Mouse (Mus musculus) gastrocnemius, postnatal 25 days (tissue): Measurements from ENCODE around the gene Sugct. TPM values are rescaled to one million over a fixed set of nuclear protein-coding genes. Genes with fewer than 3 reads are reported as not detected.
A peak's percentile ranks its signal among the peaks of the same experiment; 100 is the strongest.

ENCODE experiments used
- DNase-seq: peaks from one replicate; pipeline ENCODE4 v3.0.0; 2022
- total RNA-seq, 2 experiments: library from RNA; stranded (reverse); gene quantifications; 1 replicate in 1 of 2; 2 replicates in 1 of 2; pipeline ENCODE4 v1.2.3; 2021

Sugct gene
- total RNA-seq, 2 experiments from 2014 or later, result 0.82 to 0.86 TPM

DNA sequence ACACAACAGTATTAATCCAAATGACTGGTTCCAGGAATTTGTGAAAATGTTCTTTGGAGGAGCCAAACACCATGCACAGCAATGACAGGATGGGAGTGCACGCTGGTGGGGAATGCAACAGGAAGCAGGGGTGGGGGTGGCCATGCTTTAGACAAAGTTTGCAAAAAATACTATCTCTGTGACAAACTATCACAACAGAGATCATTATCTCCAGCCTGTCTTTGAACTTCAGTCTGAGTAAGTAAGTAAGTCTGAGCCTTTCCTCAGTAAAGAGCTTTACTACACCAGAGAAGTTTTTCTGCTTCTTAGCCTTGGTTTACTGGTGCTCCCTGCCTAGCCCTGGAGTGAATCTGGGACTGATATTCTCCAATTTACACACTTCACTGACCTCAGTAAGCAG lies 664.6 kb downstream of the Sugct start:
- DNase-seq, result no peak

DNA sequence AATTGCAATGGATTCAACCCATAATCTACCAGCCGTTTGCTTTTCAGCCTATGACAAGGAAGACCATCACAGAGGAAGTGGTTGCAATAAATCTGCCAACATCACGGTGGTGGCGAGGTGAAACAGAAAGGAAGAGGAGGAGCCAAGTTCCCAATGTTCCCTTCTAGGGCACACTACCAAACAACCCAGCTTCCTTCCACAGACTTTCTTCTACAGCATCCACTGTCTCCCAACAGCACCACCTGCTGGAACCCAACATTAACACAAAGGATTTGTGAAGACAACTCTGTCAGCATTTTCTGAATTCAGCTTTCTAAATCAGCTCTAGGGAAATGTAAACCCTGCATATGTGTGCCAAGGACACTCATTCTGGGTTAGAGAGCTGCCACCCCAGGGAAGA lies 666.8 kb downstream of the Sugct start:
- peak; percentile 5 for DNase-seq

DNA sequence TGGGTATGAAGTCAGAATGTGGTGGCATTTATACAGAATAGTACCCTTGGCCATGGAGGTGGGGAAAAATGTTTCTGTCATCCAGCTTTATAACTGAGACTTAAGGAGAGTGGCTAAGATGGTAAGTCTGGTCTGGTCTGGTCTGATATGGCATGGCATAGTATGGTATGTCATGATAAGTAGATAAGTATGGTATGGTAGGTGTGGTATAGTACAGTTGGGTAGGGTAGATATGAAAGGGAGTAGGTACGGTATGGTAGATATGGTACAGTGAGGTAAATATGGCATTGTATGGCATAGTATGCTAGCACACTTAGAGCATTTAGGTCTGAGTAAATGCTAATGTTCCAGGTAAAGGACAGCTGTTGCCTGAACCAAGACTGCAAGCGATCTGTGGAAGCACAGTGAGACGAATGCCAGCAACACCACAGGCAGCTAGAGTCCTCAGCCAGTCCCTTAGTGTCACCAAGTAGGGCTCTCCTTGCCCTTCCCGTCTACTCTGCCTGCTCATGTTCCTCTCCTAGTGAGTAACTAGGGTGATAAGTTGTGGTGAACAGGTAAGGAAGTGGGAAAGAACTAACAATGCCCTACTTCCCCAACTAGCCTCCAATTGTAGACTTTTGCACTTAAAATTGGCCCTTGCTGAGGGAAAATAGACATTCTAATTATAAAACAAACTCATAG lies 667.4 kb downstream of the Sugct start:
- no peak for DNase-seq

DNA sequence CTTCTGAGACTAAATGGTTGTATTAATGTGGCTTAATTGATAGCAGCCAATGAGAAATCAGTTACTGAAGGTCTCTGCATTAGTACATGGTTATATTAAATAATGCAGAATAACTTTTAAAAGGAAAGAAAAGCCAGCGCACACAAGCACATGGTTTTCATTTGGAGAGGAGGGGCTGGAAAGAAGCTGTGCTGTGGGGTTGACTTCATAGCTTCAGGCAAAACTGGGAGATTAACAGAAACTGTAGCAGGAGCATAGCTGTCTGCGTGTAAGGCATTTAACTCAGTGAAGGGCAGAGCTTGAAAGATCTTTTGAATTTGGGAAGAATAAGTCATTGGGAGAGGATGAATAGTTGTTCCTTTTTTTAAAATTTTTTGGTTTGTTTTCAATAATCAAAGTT lies 668.4 kb downstream of the Sugct start:
- DNase-seq, result no peak

DNA sequence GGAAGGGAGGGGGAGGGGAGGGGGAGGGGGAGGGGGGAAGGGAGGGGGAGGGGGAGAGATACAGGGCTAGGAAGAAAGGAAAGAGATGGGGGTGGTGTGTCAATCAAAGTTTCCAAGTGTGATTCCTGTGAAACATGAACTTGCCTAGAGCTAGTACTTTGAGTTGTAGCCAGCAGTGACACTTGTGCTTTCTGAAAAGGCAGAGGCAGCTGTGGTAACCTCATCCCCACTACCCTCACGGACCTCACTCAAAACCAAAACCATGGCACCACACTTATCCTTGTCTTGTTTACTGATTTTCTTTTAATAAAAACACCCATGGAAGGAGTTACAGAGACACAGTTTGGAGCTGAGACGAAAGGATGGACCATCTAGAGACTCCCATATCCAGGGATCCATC lies 698.9 kb downstream of the Sugct start:
- DNase-seq, result no peak

DNA sequence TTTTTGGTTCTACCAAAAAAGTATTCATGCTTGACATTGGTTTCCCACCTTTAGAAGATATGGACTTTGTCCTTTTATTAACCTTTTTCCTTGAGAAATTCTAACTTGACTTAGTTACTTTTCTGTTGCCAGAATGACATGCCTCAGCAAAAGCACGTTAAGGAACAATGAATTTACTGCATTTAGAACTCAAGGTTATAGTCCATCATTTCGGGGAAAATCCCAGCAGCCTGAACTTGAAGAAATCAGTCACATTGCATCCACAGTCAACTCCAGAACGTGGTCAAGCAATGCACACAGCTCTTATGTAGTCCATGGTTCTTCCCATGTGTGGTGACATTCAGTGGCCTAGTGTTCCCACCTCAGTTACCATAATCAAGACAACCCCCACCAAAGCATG lies 700.0 kb downstream of the Sugct start:
- no peak for DNase-seq

DNA sequence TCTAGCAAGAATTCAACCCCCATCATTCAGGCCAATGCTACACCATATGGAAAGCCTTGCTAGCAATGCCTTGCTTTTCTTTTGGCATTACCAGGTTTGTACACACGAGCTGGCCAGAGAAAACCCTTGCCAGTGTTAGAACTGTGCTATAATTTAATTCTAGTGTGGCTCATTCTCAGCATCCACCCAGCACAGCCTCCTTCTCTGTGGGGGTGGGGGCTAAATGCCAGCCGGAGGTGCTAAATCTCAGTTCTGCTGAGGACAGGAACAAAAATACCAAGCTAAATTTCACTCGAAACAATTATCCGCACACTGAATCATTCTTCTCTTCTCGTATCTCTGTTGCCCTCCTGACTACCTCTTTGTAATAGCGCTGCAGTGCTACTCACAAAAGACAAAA lies 717.6 kb downstream of the Sugct start:
- no peak for DNase-seq

DNA sequence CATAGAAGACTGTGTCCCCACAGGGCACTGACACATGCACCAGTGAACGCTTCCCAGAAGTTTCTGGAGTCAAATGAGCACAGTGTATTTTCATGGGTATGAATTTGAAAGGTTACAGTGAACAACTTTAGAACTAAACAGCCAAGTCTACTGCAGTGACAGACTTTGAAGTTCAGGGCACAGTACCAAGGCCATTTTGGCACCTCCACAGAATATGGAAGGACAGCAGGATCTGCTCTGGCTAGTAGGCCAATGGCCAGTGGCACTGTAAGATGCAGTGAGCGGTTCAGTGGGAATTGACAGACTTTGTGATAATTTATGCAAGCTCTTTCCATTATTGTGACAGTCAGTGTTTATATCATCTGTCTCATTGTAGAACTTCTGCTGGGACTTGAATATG lies 724.1 kb downstream of the Sugct start:
- DNase-seq, result no peak

DNA sequence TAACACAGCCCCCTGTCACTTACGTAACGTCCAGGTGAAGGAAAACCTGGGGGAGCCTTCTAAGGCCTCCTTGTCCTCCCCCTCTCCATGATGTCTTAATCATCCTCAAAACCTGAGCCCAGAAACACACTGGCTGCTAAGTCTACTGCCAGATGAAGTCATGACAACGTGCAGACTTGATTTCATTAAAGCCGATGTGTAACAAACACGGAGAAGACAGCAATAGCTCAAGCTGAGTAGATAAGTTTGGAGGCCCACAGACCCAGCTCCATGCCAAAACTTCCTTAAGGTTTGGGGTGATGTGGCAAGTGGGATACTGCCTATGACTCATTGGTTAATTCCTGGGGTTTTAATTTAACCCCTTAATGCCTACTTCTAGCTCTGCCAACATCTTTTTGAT lies 726.4 kb downstream of the Sugct start:
- DNase-seq, result no peak

DNA sequence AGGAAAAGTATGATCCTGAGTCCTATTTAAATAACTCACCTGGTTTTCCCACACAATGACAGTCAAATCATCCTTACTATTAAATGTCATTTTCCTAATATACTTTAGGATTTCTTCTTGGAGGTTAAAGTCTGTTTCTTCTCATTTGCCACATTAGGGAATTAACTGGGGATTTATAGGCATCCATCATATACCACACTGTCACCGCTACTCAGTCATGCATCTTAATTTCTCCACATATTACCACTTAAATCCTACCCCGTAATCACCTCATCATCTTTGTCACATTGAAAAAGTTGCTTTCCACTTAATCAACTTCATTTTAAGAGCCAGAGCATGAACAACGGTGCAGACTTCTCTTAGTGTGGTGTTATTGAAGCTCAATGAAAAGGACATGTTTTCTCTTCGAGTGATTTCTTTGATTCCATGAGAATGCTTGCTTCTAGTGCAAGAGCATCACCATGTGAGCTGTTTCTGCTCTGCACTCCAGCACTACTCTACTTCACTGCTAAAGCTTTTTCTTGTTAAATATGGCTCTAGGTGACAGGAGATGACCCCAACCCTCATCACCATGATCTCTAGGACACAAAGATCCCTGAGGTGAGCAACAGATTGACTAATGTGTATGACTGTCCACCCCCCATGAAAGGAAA lies 730.4 kb downstream of the Sugct start:
- no peak for DNase-seq

DNA sequence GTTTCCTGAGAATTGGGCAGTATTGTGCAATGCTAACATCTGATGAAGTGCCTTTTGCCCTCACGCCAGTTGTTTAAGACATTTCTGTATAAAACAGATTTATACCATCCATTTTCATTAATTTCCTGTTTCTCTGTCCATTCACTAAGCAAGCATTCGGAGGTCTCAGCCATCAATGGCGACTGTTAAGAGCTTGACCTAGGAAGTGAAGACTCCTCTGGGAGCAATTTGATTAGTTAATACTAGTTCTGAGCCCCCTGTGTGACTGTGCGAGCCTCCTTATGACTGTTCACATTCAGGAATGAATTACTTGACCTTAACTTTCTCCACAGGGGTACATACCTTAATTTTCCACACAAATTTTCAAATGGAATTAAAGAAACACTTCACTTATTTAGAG lies 743.3 kb downstream of the Sugct start:
- DNase-seq, result no peak

DNA sequence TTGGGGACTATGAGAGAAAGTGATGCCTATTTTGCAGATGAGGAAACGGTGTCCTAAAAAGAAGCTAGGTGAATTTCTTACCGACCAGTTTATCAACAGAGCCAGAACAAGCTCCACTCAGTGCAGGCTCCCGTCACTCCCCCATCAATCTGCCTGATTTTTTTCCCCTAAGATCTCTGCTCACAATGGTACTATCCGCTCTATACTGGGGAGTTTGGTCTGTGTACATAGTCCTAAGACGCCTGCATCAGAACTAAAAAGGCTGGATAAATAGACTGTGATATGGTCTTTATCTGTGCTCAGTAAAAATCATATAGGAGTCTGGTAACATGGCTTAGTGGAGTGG lies 755.9 kb downstream of the Sugct start:
- no peak for DNase-seq

DNA sequence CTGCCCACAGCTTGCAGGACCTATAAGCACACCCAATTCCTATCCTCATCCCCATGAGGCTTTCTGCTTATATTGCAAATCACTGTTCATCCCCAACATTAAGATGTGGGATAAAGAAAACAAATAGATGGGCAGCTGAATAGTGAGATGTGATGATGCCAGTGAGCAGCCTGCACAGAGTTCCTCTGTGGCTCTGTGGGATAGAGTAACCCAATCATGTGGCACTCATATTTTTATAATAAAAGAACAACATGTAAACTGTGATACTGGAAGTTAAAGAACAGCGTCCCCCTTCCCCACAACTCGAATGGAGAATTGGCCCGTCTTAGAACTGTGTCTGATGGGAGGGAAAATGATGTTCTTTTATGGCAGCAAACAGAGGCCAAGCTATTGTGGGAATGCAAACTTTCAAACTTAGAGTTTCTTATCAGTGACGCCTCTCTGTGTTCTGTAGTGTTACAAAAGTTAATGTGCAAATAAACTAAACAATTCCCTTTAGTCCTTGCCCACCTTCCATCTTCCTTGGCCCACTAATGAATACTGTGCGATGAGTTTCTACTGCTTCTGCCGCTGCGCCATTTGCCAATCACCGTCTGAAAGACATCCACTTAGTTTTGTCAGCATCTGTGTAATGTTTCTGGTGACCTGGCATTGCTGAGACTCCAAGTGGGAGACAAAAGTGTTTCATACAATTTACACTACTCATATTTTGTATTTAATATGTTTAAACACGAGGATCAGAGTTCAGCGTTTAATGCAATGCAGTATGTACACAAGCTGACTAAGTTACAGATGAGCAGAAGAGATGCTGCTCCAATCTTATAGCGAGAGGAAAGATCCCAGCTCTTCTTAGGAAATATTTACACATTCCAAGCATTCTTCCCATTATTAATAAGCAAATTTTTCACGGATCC lies 756.5 kb downstream of the Sugct start:
- no peak for DNase-seq

DNA sequence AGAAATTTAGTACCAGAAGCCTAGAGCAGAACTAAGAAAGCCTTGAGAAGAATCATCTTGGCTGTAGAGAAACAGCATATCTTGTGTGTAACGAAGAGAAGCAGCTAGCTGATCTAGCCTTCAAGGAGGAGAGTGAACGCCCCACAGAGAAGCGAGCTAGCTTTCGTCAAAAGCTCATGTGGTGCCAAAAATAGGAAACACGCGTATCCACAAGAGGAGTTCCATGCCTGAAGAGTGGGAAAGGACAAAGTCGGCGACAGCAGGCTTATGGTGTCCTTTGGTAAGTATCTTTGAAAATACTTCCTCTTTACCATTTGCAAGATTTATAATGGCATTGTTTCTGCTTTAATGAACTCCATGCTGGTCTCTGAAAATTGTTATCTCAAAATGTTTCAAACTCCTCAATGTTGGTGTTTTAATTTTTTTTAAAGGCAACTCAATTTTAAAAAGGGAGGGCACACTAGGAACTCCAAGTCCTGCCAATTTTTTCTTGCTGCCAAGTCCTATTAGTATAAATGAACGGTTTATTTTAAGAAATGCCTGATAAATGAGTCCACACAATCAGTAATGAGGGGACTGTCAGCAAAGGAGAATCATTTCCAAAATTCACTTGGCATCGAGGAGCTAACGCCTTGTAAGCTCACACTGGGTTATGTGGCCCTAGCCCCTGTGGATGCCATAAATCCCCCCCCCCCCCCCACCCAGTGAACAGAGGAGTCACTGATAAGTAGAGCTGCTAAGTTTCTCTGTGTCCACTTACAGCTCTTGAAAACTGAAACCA lies 757.7 kb downstream of the Sugct start:
- DNase-seq, result no peak

DNA sequence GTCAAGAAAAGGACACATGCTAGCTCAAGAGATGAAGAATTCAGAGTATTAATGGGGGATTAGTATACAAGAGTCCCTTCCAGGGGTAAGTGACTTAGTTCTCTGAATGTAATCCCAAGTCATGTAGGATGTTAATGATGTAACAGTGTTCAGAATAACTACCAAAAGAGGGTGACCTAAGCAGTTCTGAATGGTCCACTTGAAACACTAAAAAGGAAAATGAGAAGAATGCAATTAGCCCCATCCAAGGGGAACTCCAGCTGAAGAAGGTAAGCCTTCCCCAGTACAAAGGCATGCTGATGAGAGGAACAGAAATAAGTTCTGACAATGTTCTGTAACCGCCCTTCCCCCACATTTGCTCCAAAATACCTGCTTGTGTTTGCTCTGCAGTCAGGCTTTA lies 760.3 kb downstream of the Sugct start:
- no peak for DNase-seq

DNA sequence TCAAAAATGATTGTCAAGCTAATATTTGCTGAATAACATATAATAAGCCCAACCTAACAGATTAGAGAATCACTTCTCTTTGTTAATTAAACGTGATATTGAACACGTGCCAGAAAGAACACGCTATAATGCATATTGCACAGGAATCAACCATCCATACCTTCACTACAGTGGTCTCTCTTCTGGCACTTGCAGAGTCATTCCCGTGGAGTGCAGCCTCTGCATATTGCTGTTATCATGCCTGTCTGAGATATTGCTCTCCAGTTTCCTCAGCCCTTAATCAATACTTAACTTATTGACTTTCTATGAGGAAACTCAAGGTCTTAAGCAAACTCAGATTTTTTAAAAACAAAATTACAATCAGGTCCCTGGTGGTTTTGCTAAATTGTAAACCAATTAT lies 761.8 kb downstream of the Sugct start:
- no peak for DNase-seq

DNA sequence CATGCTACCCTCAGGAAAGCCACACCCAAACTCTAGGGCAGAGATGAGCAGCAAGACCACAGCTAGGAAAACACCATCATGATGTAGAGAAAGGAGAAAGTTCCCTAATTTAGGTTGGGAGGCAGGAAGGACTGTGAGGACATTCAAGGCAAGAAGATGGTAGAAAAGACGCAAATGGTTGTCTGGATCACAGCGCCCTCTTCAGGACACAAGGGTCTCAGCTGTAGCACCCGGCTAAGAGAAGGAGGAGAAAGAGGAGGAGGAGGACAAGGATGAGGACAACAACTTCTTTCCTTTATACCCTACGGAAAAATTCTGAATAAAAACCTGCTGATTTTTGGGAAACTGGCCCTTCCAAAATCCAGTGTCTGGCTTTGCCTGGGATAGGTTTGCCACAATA lies 774.0 kb downstream of the Sugct start:
- no peak for DNase-seq

DNA sequence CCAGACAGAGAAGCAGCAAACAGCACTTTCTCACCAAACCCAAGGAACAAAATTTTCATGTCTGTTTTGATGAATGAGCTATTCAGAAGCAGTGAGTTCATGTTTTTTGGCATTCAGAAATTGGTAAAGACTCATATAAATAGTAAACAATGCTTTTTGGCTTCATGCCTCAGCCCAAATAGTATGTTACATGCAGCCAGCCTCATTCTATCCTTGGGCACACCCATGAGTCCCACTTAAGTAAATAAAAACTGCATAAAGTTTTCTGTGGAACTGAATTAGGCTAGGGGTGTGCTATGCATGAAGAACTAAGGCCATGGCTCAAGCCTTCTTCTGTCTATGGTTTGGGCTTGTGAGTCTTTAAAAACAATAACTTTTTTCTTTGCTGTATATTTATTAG lies 779.7 kb downstream of the Sugct start:
- DNase-seq, result no peak

DNA sequence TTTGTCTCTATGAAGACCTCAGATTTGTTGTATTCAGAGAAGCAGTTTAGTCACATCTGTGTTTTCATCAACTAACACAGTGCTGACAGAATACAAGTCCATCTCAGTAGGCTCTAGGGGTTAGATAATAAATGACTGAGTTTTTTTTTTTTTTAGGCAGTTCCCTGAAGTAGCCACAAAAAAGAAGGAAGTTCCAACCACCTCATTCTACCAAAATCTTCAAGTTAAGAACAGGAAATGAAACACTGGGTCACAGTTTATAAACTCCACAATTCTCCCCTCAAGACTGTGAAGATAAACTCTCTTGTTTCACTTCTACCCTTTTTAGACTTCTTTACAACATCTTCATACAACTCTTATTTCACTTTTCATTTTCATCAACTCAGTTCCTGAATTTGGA lies 783.1 kb downstream of the Sugct start:
- no peak for DNase-seq

DNA sequence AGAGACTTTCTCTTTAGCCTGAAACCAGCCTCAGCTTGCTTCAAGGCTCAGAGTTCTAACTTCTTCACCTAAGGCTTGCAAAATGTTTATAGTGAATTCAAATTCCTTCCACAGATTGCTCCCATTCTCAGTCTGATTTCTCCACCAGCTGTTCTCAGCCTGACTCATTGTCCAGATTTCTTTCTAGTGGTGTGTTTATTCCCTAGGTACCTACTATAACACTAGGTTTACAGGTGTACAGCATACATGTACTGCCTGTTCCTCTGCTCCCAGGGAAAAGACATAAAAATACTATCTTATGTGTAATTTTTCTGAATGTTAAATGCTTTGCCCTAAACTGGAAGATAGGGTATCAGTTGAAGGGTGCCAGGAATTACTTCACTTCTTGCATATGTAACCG lies 788.4 kb downstream of the Sugct start:
- no peak for DNase-seq

DNA sequence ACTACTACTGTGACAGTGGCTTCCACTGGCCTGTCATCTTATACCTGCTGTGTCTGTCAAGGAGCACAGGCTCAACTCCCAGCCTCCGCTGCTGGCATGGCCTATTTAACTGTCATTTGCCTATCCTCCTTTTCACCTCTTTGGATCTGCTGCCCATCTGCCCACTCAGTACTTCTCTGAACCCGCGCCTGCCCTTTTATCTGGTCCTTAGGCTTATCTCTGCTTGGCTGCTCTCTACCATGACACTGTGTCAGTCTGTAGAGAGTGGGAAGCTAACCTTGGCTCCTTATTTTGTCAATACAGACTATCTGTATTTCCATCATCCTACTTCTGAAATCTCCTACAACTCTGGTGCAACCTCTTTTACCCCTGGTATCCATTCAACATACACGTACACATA lies 793.9 kb downstream of the Sugct start:
- no peak for DNase-seq

DNA sequence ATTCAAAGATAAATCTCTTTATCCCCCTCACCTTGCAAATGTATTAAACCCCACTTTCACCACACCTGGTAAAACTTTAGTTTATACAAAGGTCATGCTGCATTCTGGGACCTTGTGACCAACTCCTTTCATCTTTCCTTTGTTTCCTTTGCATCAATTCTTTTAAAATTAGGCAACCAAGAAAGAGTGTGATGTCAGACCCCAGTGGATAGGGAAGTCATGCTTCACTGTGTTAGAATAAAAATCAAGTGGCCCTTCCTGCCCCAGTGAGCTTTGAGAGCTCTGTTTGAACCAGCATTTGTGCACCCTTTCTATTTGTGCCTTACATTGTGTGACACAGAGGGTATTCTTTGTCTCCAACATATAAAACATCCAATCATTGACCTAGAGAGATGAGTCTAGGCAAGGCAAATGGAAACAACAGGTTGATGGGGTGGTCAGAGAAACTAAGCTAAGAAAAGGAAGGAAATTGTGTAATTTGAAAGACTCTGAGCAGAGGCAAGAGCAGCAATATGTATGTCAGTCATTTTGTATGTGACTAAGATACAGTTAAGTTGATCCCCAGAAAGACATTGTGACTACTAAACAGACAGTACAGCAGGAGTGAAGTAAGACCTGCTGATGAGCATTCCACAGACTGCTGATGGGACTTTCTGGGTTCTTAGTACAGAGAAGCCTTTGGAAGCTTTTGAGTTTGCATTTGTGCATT lies 797.1 kb downstream of the Sugct start:
- DNase-seq, result no peak
